Mouse (Mus musculus) adrenal gland, postnatal 25 days (tissue): ENCODE measurements around the gene Rpl23a. TPM values are rescaled to one million over a fixed set of nuclear protein-coding genes. Genes with fewer than 3 reads are reported as not detected.
A peak's percentile ranks its signal among the peaks of the same experiment; 100 is the strongest.

Experiments
- DNase-seq: peaks from one replicate; pipeline ENCODE4 v3.0.0; 2021; ENCODE audit warnings: mixed read lengths
- long read RNA-seq: library from polyadenylated mRNA; stranded (forward); transcript quantifications from one replicate; pipeline ENCODE4 v2.0.0, GENCODE M21; 2021
- total RNA-seq: library from RNA; stranded (reverse); gene quantifications from 2 replicates; pipeline ENCODE4 v1.2.3, GENCODE M21; 2021

Rpl23a gene
- total RNA-seq = 1,910 and 2,113 TPM in 2 replicates
- long read RNA-seq, transcript Rpl23a-201 (5 exons, 560 nt) = major isoform, 132 of 135 reads
- long read RNA-seq, partial matches to known transcripts = 0 of 135 reads
- long read RNA-seq, other reads (novel, unspliced or antisense) = 1 of 135 reads

- peak; percentile 66 for DNase-seq
These were observed at the start of gene Rpl23a for GRCm38 (mm10) chr11:78182961-78183844. Rpl23a (minus strand) TSS chr11:78183584.

- no peak for DNase-seq
These were observed 48.1 kb upstream of the Rpl23a start for GRCm38 (mm10) chr11:78231518-78231917.

- DNase-seq = no peak
These were observed 40.2 kb upstream of the Rpl23a start for GRCm38 (mm10) chr11:78223586-78223985.

- no peak for DNase-seq
These were observed 32.4 kb upstream of the Rpl23a start for GRCm38 (mm10) chr11:78215709-78216317.

GRCm38 (mm10) chr11:78213086-78213817, 29.9 kb upstream of the Rpl23a start:
- no peak for DNase-seq

GRCm38 (mm10) chr11:78211513-78211912, 28.1 kb upstream of the Rpl23a start:
- no peak for DNase-seq

- no peak for DNase-seq
These were observed 27.2 kb upstream of the Rpl23a start for GRCm38 (mm10) chr11:78210615-78211014.

- no peak for DNase-seq
These were observed 26.5 kb upstream of the Rpl23a start for GRCm38 (mm10) chr11:78209886-78210285.

- no peak for DNase-seq
These were observed 23.8 kb upstream of the Rpl23a start for GRCm38 (mm10) chr11:78207190-78207589.

- DNase-seq = no peak
These were observed 22.2 kb upstream of the Rpl23a start for GRCm38 (mm10) chr11:78205361-78206206.

- peak; percentile 35 for DNase-seq
These were observed 20.9 kb upstream of the Rpl23a start for GRCm38 (mm10) chr11:78204287-78204686.

GRCm38 (mm10) chr11:78202372-78202771, 19.0 kb upstream of the Rpl23a start:
- DNase-seq = no peak

GRCm38 (mm10) chr11:78195101-78195863, 11.9 kb upstream of the Rpl23a start:
- no peak for DNase-seq

- DNase-seq = peak; percentile 78
These were observed 11.2 kb upstream of the Rpl23a start for GRCm38 (mm10) chr11:78194411-78195100.

- no peak for DNase-seq
These were observed 9.7 kb upstream of the Rpl23a start, which contains the start of gene Proca1 for GRCm38 (mm10) chr11:78193113-78193512. Proca1 (plus strand) TSS chr11:78193392.

- DNase-seq = no peak
These were observed 6.7 kb upstream of the Rpl23a start for GRCm38 (mm10) chr11:78190041-78190440.

GRCm38 (mm10) chr11:78189234-78190040, 6.1 kb upstream of the Rpl23a start:
- DNase-seq = peak; percentile 69

GRCm38 (mm10) chr11:78188331-78189233, 5.2 kb upstream of the Rpl23a start, which contains the start of gene Rab34:
Rab34 (plus strand) TSS chr11:78188430.
- DNase-seq = peak; percentile 79
